Mouse (Mus musculus): ENCODE data around the gene Rbms1.
A peak's percentile ranks its signal among the peaks of the same experiment; 100 is the strongest.

The Rbms1 gene

GRCm38 (mm10) chr2:60766420-60766819, 196.6 kb downstream of the Rbms1 start:
- DNase-seq (ENCODE audit: low spot score in 2 of 2), result no peak

GRCm38 (mm10) chr2:60756218-60756617, 206.8 kb downstream of the Rbms1 start:
- DNase-seq (ENCODE audit: low spot score in 2 of 2), result no peak

- no peak for DNase-seq (ENCODE audit: low spot score in 2 of 2)
These were observed 207.9 kb downstream of the Rbms1 start for GRCm38 (mm10) chr2:60755101-60755500.

GRCm38 (mm10) chr2:60751274-60751673, 211.7 kb downstream of the Rbms1 start:
- DNase-seq (ENCODE audit: low spot score in 2 of 2), result no peak

GRCm38 (mm10) chr2:60750591-60750990, 212.4 kb downstream of the Rbms1 start:
- DNase-seq (ENCODE audit: low spot score in 2 of 2), result no peak

GRCm38 (mm10) chr2:60748585-60748984, 214.4 kb downstream of the Rbms1 start:
- DNase-seq (ENCODE audit: low spot score in 2 of 2), result no peak

- no peak for DNase-seq (ENCODE audit: low spot score in 2 of 2)
These were observed 215.4 kb downstream of the Rbms1 start for GRCm38 (mm10) chr2:60747590-60747989.

GRCm38 (mm10) chr2:60744674-60745073, 218.3 kb downstream of the Rbms1 start:
- DNase-seq (ENCODE audit: low spot score in 2 of 2), result no peak

GRCm38 (mm10) chr2:60739389-60740137, 223.4 kb downstream of the Rbms1 start:
- DNase-seq (ENCODE audit: low spot score in 2 of 2), result no peak

GRCm38 (mm10) chr2:60730929-60731328, 232.1 kb downstream of the Rbms1 start:
- DNase-seq (ENCODE audit: low spot score in 2 of 2), result no peak

- DNase-seq (ENCODE audit: low spot score in 2 of 2), result no peak
These were observed 233.0 kb downstream of the Rbms1 start for GRCm38 (mm10) chr2:60730024-60730423.

- no peak for DNase-seq (ENCODE audit: low spot score in 2 of 2)
These were observed 233.9 kb downstream of the Rbms1 start for GRCm38 (mm10) chr2:60728902-60729585.

GRCm38 (mm10) chr2:60724660-60725059, 238.3 kb downstream of the Rbms1 start:
- no peak for DNase-seq (ENCODE audit: low spot score in 2 of 2)

- DNase-seq (ENCODE audit: low spot score in 2 of 2), result no peak
These were observed 240.0 kb downstream of the Rbms1 start for GRCm38 (mm10) chr2:60722967-60723366.

- DNase-seq (ENCODE audit: low spot score in 2 of 2), result peak; percentile 34 to 39
These were observed 240.5 kb downstream of the Rbms1 start, which contains the start of gene Itgb6 for GRCm38 (mm10) chr2:60722514-60722913. Gene Itgb6, minus strand, starts transcription at chr2:60722643.

- DNase-seq (ENCODE audit: low spot score in 2 of 2), result peak in 1 of 2 experiments; percentile 39
These were observed 242.1 kb downstream of the Rbms1 start for GRCm38 (mm10) chr2:60720906-60721305.

GRCm38 (mm10) chr2:60720205-60720604, 242.8 kb downstream of the Rbms1 start:
- no peak for DNase-seq (ENCODE audit: low spot score in 2 of 2)

- peak in 1 of 2 experiments; percentile 23 for DNase-seq (ENCODE audit: low spot score in 2 of 2)
These were observed 245.6 kb downstream of the Rbms1 start for GRCm38 (mm10) chr2:60717348-60717747.

- DNase-seq (ENCODE audit: low spot score in 2 of 2), result no peak
These were observed 246.4 kb downstream of the Rbms1 start for GRCm38 (mm10) chr2:60716549-60716948.

GRCm38 (mm10) chr2:60715771-60716170, 247.2 kb downstream of the Rbms1 start:
- DNase-seq (ENCODE audit: low spot score in 2 of 2), result no peak

GRCm38 (mm10) chr2:60714971-60715502, 248.0 kb downstream of the Rbms1 start:
- DNase-seq (ENCODE audit: low spot score in 2 of 2), result no peak

GRCm38 (mm10) chr2:60714475-60714874, 248.5 kb downstream of the Rbms1 start:
- DNase-seq (ENCODE audit: low spot score in 2 of 2), result no peak

GRCm38 (mm10) chr2:60713857-60714256, 249.1 kb downstream of the Rbms1 start:
- DNase-seq (ENCODE audit: low spot score in 2 of 2), result no peak

Data from left cerebral cortex, adult 9 months (tissue).